Mouse (Mus musculus): ENCODE measurements around the gene Arglu1. TPM values are rescaled to one million over a fixed set of nuclear protein-coding genes. Genes with fewer than 3 reads are reported as not detected.
A peak's percentile ranks its signal among the peaks of the same experiment; 100 is the strongest.

The Arglu1 gene
- 87.1 and 92.6 TPM in 2 replicates for polyA plus RNA-seq (2014; fragmentation: Nextera tagmentation; extraction: Ambion mirVana)

- Histone ChIP-seq H3K4me2 (ENCODE audit: low read length) (peak within 1 kb of the TSS; percentile 88), H3K9ac (ENCODE audit: low read length) (peak within 1 kb of the TSS; percentile 99), H3K27me3 (ENCODE audit: control insufficient read depth, insufficient read depth, low read length) (no peaks in the 10 kb centered on the region), H3K4me1 (ENCODE audit: control insufficient read depth in 2 of 2, insufficient read depth in 2 of 2, low read length in 2 of 2) (peaks cover 4 to 38% of the 10 kb centered on the region in 2 experiments), H3K9me3 (ENCODE audit: control insufficient read depth, low read length) (no peaks in the 10 kb centered on the region), H3K4me3 (ENCODE audit: control insufficient read depth in 1 of 2, insufficient read depth in 1 of 2, low read depth in 1 of 2, low read length in 2 of 2) (peak within 1 kb of the TSS; percentile 71 to 79), H3K27ac (replicated peaks in 1 of 2; ENCODE audit: control insufficient read depth in 1 of 2, insufficient read depth in 1 of 2, low read depth in 2 of 2, low read length in 2 of 2) (peak within 1 kb of the TSS; percentile 88 to 97), H3K36me3 (ENCODE audit: control insufficient read depth, insufficient read depth, low read length) (no peaks in the 10 kb centered on the region)
- peak; percentile 92 for ATAC-seq (ENCODE audit: insufficient number of reproducible peaks, insufficient read depth, low FRiP score, low read depth)
- under 1% methylated on average over 78 of the region's 81 CpGs for WGBS
Observed at GRCm38 (mm10) chr8:8690146-8691092, at the start of gene Arglu1. Gene Arglu1 (minus strand): TSS chr8:8690521.

GRCm38 (mm10) chr8:8737271-8737670 is 47.0 kb upstream of the Arglu1 start:
- no peaks in the 10 kb centered on the region for H3K9me3 ChIP-seq (ENCODE audit: control insufficient read depth, low read length)
- H3K4me1 ChIP-seq (ENCODE audit: control insufficient read depth in 2 of 2, insufficient read depth in 2 of 2, low read length in 2 of 2): no peaks in the 10 kb centered on the region; a peak in 1 of 4 replicates
- 66% methylated on average over 3 of the region's 3 CpGs for WGBS
- 0 out of 4 replicates have a peak overlapping the region, but pooled peaks of 1 of the 2 experiments have one; percentile 0 for H3K27ac ChIP-seq (replicated peaks in 1 of 2; ENCODE audit: control insufficient read depth in 1 of 2, insufficient read depth in 1 of 2, low read depth in 2 of 2, low read length in 2 of 2)
- H3K4me2 ChIP-seq (ENCODE audit: low read length): no peak overlapping the region
- H3K36me3 ChIP-seq (ENCODE audit: control insufficient read depth, insufficient read depth, low read length): no peaks in the 10 kb centered on the region
- no peak overlapping the region for H3K4me3 ChIP-seq (ENCODE audit: control insufficient read depth in 1 of 2, insufficient read depth in 1 of 2, low read depth in 1 of 2, low read length in 2 of 2)
- H3K27me3 ChIP-seq (ENCODE audit: control insufficient read depth, insufficient read depth, low read length): no peaks in the 10 kb centered on the region
- H3K9ac ChIP-seq (ENCODE audit: low read length): no peak overlapping the region
- no peak for ATAC-seq (ENCODE audit: insufficient number of reproducible peaks, insufficient read depth, low FRiP score, low read depth)

GRCm38 (mm10) chr8:8736826-8737225 is 46.5 kb upstream of the Arglu1 start:
- no peak overlapping the region for H3K9ac ChIP-seq (ENCODE audit: low read length)
- H3K9me3 ChIP-seq (ENCODE audit: control insufficient read depth, low read length): no peaks in the 10 kb centered on the region
- no peaks in the 10 kb centered on the region for H3K27me3 ChIP-seq (ENCODE audit: control insufficient read depth, insufficient read depth, low read length)
- no peaks in the 10 kb centered on the region; a peak in 1 of 4 replicates for H3K4me1 ChIP-seq (ENCODE audit: control insufficient read depth in 2 of 2, insufficient read depth in 2 of 2, low read length in 2 of 2)
- H3K27ac ChIP-seq (replicated peaks in 1 of 2; ENCODE audit: control insufficient read depth in 1 of 2, insufficient read depth in 1 of 2, low read depth in 2 of 2, low read length in 2 of 2): no peak overlapping the region
- ATAC-seq (ENCODE audit: insufficient number of reproducible peaks, insufficient read depth, low FRiP score, low read depth): no peak
- H3K4me3 ChIP-seq (ENCODE audit: control insufficient read depth in 1 of 2, insufficient read depth in 1 of 2, low read depth in 1 of 2, low read length in 2 of 2): no peak overlapping the region
- no peaks in the 10 kb centered on the region for H3K36me3 ChIP-seq (ENCODE audit: control insufficient read depth, insufficient read depth, low read length)
- 86% methylated on average over 8 of the region's 8 CpGs for WGBS
- H3K4me2 ChIP-seq (ENCODE audit: low read length): no peak overlapping the region

DNA sequence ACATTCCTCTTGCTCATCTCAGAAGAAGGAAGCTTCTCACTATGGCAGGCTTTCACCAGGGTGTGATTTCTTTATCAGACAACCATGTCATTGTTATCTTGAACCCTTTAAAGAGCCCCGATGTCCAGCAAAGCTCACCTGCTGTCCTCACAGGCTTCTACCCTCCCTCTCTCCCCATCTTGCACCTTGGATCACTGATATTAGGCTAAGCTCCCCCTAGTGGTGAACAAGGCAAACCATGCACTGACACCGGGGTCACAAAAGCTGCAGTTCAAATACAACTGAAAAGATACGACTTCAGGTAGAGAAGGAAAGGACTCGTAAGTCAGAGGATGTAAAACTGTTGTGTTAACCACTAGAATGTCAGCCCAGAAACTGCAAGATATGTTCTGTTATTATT is 43.5 kb upstream of the Arglu1 start:
- Histone ChIP-seq H3K4me3 (ENCODE audit: control insufficient read depth in 1 of 2, insufficient read depth in 1 of 2, low read depth in 1 of 2, low read length in 2 of 2) (no peak overlapping the region), H3K27ac (replicated peaks in 1 of 2; ENCODE audit: control insufficient read depth in 1 of 2, insufficient read depth in 1 of 2, low read depth in 2 of 2, low read length in 2 of 2) (no peak overlapping the region), H3K9ac (ENCODE audit: low read length) (no peak overlapping the region), H3K4me2 (ENCODE audit: low read length) (no peak overlapping the region), H3K27me3 (ENCODE audit: control insufficient read depth, insufficient read depth, low read length) (no peaks in the 10 kb centered on the region), H3K36me3 (ENCODE audit: control insufficient read depth, insufficient read depth, low read length) (no peaks in the 10 kb centered on the region), H3K4me1 (ENCODE audit: control insufficient read depth in 2 of 2, insufficient read depth in 2 of 2, low read length in 2 of 2) (no peaks in the 10 kb centered on the region; a peak in 1 of 4 replicates), H3K9me3 (ENCODE audit: control insufficient read depth, low read length) (no peaks in the 10 kb centered on the region)
- WGBS: 24% methylated on average over 4 of the region's 4 CpGs
- ATAC-seq (ENCODE audit: insufficient number of reproducible peaks, insufficient read depth, low FRiP score, low read depth): no peak

- H3K27ac ChIP-seq (replicated peaks in 1 of 2; ENCODE audit: control insufficient read depth in 1 of 2, insufficient read depth in 1 of 2, low read depth in 2 of 2, low read length in 2 of 2): no peak overlapping the region
- 92% methylated on average over 2 of the region's 2 CpGs for WGBS
- no peaks in the 10 kb centered on the region for H3K27me3 ChIP-seq (ENCODE audit: control insufficient read depth, insufficient read depth, low read length)
- no peak for ATAC-seq (ENCODE audit: insufficient number of reproducible peaks, insufficient read depth, low FRiP score, low read depth)
- H3K36me3 ChIP-seq (ENCODE audit: control insufficient read depth, insufficient read depth, low read length): no peaks in the 10 kb centered on the region
- H3K4me3 ChIP-seq (ENCODE audit: control insufficient read depth in 1 of 2, insufficient read depth in 1 of 2, low read depth in 1 of 2, low read length in 2 of 2): no peak overlapping the region
- H3K4me2 ChIP-seq (ENCODE audit: low read length): no peak overlapping the region
- H3K4me1 ChIP-seq (ENCODE audit: control insufficient read depth in 2 of 2, insufficient read depth in 2 of 2, low read length in 2 of 2): no peaks in the 10 kb centered on the region
- no peaks in the 10 kb centered on the region for H3K9me3 ChIP-seq (ENCODE audit: control insufficient read depth, low read length)
- no peak overlapping the region for H3K9ac ChIP-seq (ENCODE audit: low read length)
Observed at GRCm38 (mm10) chr8:8728643-8729042, 38.3 kb upstream of the Arglu1 start.

GRCm38 (mm10) chr8:8726547-8726946 is 36.2 kb upstream of the Arglu1 start:
- no peaks in the 10 kb centered on the region for H3K27me3 ChIP-seq (ENCODE audit: control insufficient read depth, insufficient read depth, low read length)
- no peaks in the 10 kb centered on the region for H3K36me3 ChIP-seq (ENCODE audit: control insufficient read depth, insufficient read depth, low read length)
- H3K4me1 ChIP-seq (ENCODE audit: control insufficient read depth in 2 of 2, insufficient read depth in 2 of 2, low read length in 2 of 2): no peaks in the 10 kb centered on the region
- H3K4me3 ChIP-seq (ENCODE audit: control insufficient read depth in 1 of 2, insufficient read depth in 1 of 2, low read depth in 1 of 2, low read length in 2 of 2): no peak overlapping the region
- no peak overlapping the region for H3K9ac ChIP-seq (ENCODE audit: low read length)
- WGBS: 64% methylated on average over 2 of the region's 2 CpGs
- H3K27ac ChIP-seq (replicated peaks in 1 of 2; ENCODE audit: control insufficient read depth in 1 of 2, insufficient read depth in 1 of 2, low read depth in 2 of 2, low read length in 2 of 2): no peak overlapping the region
- no peaks in the 10 kb centered on the region for H3K9me3 ChIP-seq (ENCODE audit: control insufficient read depth, low read length)
- H3K4me2 ChIP-seq (ENCODE audit: low read length): no peak overlapping the region
- no peak for ATAC-seq (ENCODE audit: insufficient number of reproducible peaks, insufficient read depth, low FRiP score, low read depth)

DNA sequence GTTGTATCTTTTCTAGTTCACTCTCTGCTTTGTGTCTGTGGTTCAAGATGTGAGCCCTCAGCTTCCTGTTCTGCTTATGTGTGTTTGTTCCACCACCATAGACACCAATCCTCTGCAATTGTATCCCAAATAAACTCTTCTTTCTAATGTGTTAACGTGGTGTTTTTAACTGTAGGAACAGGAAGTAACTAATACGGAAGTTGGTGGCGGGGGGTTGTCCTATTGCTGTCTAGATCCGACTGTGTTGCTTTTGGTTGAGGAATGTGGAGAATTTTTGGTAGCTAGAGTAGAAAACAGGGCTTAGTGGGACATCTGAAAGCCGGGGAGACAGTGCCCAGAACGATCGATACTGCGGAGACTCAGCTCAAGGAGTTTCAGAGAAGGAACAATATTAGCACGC is 14.5 kb upstream of the Arglu1 start:
- H3K27me3 ChIP-seq (ENCODE audit: control insufficient read depth, insufficient read depth, low read length): no peaks in the 10 kb centered on the region
- no peak overlapping the region for H3K27ac ChIP-seq (replicated peaks in 1 of 2; ENCODE audit: control insufficient read depth in 1 of 2, insufficient read depth in 1 of 2, low read depth in 2 of 2, low read length in 2 of 2)
- H3K4me1 ChIP-seq (ENCODE audit: control insufficient read depth in 2 of 2, insufficient read depth in 2 of 2, low read length in 2 of 2): peaks cover 0 to 2% of the 10 kb centered on the region in 2 experiments; a peak in 1 of 4 replicates
- H3K4me3 ChIP-seq (ENCODE audit: control insufficient read depth in 1 of 2, insufficient read depth in 1 of 2, low read depth in 1 of 2, low read length in 2 of 2): no peak overlapping the region
- ATAC-seq (ENCODE audit: insufficient number of reproducible peaks, insufficient read depth, low FRiP score, low read depth): no peak
- 46% methylated on average over 9 of the region's 9 CpGs for WGBS
- no peak overlapping the region for H3K4me2 ChIP-seq (ENCODE audit: low read length)
- no peak overlapping the region for H3K9ac ChIP-seq (ENCODE audit: low read length)
- no peaks in the 10 kb centered on the region for H3K36me3 ChIP-seq (ENCODE audit: control insufficient read depth, insufficient read depth, low read length)
- no peaks in the 10 kb centered on the region for H3K9me3 ChIP-seq (ENCODE audit: control insufficient read depth, low read length)
